20 mouse cellular contexts compared by ENCODE assay signal in the genomic region with DNA sequence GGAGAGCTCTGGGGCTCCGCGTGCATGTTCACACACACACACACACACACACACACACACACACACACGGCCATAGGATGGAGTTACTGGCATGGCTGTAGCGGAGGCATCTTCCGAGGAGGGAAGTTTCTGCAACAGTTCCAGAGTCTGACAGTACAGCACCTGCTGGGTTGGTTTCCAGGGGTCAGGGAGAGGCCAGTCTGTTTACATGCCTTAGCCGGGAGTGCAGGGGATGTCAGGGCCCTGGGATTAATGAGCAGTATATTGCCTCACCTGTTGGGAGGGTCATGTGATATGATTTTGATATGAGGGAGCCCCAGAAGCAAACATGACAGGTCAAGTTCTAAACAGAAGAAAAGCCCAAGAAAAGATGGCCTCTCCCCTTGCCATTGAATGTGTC.
"Had no signal": no experiment of that assay in that cellular context is flagged by ENCODE, and none has a peak within 500 bp of the region (broad histone marks: within the 10 kb centered on the region; RNA-seq: fewer than 3 reads in every experiment).

No protein-coding gene starts in this region.

- H3K4me2 ChIP-seq: limb, embryonic 12.5 days; liver, embryonic 12.5 days; liver, embryonic 15.5 days; midbrain, embryonic 12.5 days; midbrain, embryonic 15.5 days; neural tube, embryonic 13.5 days had no signal

- H3K27me3 ChIP-seq: liver, embryonic 12.5 days; liver, embryonic 15.5 days; midbrain, embryonic 12.5 days; midbrain, embryonic 15.5 days; neural tube, embryonic 13.5 days had no signal

- H3K4me1 ChIP-seq: liver, embryonic 12.5 days; liver, embryonic 15.5 days had no signal

- ATAC-seq: liver, embryonic 12.5 days; midbrain, embryonic 15.5 days had no signal

- H3K27ac ChIP-seq: kidney, postnatal 0 days; left cerebral cortex, adult 2 months; liver, embryonic 12.5 days; liver, embryonic 15.5 days; macrophage; midbrain, embryonic 15.5 days; neural tube, embryonic 13.5 days had no signal

- H3K4me3 ChIP-seq: left cerebral cortex, adult 2 months; limb, embryonic 12.5 days; liver, embryonic 12.5 days; liver, embryonic 15.5 days; midbrain, embryonic 12.5 days; midbrain, embryonic 15.5 days; myocyte; neural tube, embryonic 13.5 days had no signal

- DNase-seq: kidney, adult 18-20 months; kidney, postnatal 36 days; layer of hippocampus, postnatal 36 days; liver; lung, adult 18-20 months; retina, postnatal 1 day; right cerebral cortex, postnatal 25 days; spleen, adult 18-20 months; thymus, adult 18-20 months; thymus, postnatal 4 days had no signal

- H3K9me3 ChIP-seq: limb, embryonic 12.5 days; liver, embryonic 12.5 days; liver, embryonic 15.5 days; midbrain, embryonic 12.5 days; midbrain, embryonic 15.5 days; neural tube, embryonic 13.5 days had no signal

- H3K9ac ChIP-seq: limb, embryonic 12.5 days; liver, embryonic 12.5 days; liver, embryonic 15.5 days; midbrain, embryonic 12.5 days; midbrain, embryonic 15.5 days; neural tube, embryonic 13.5 days had no signal
